Mouse (Mus musculus): ENCODE measurements around the gene Sptbn4.
A peak's percentile ranks its signal among the peaks of the same experiment; 100 is the strongest.

Gene Sptbn4

DNA sequence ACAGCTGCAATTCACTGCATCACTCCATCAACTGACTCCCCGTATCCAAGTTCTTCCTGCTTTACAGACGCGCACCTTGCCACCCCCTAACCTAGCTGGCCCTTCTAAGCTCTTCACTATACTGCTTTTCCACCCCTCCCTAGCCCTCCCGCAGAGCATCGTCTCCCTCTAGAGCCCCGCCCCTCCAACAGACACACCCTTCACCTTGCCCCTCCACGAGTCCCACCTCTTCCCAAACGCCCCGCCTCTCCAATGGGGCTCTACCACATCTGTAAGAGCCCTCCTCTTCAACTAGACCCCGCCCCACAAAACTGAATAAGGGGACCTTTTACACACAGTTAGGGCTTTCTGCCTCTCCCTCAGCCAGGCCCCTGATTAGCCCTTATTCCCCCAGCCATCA is 13.7 kb downstream of the Sptbn4 start:
- no peak for DNase-seq (ENCODE audit: low read depth, low spot score)

DNA sequence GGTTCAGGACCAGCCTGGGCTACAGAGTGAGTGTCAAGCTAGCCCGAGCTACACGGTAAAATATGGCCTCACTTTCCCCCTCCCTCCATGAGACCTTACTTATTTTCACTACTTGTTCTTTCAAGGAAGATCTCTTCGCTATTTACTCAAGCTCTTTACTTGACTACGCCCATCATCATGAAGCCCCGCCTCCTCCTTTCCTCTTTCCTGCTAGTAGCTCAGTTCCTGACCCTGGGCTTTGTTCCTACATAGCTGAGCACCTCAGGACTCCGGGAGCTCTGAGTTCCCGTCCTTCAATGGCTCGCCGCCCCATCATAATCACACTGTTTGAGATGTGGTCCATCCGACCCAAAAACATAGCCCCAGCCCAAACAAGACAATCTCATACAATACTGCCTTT is 14.1 kb downstream of the Sptbn4 start:
- no peak for DNase-seq (ENCODE audit: low read depth, low spot score)

DNA sequence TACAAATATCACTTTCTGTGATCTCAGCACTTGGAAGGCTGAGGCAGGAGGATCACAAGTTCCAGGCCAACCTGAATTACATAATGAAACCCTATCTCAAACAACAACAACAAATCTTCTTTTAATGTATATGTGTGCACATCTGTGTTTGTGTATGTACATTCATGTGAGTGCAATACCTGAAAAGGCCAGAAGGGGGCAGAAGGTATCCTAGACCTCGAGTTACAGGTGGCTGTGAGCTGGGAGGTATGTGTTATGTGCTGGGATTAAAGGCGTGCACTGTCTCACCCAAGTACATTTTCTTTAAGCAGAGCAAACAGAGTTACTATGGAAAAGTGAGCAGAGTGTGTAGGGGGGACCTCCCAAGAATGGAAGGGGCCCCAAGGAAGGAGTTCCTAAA is 18.4 kb downstream of the Sptbn4 start:
- no peak for DNase-seq (ENCODE audit: low read depth, low spot score)

DNA sequence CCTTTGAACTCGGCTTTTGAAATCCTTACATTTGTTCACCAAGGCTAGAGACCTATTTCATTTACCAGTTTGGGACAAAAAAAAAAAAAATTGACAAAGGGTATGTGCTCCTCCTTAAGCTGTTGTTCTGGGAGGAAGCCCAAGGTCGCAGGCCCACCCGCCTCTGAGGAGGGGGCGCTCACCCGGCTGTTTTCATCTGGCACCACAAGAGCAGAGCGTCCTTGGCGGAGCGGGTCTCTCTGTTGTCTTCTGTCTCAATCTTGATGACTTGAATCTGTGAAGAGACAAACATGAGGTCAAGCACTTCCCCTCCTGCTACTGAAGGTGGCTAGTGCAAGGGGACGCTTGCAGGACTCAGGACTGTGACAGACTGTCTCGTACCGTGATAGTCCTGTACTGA is 19.5 kb downstream of the Sptbn4 start:
- DNase-seq (ENCODE audit: low read depth, low spot score): no peak

DNA sequence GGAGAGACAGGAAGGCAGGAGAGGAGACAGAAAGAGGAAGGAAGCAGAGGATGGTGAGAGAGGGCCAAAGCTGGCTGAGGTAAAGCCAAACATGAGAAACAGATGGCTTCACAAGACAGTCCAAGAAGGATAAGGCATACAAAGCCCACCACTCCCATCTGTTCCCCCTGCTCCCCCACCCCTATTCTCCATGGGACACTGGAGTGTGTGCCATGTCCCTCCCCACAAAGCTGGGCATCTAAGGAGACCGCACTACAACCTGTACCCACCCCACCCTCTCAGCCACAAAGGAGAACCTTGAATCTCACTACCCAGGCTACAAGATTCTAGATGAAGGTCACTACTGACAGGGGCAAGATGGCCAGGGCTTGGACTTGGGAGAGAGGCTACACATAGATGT is 20.1 kb downstream of the Sptbn4 start:
- DNase-seq (ENCODE audit: low read depth, low spot score): no peak

DNA sequence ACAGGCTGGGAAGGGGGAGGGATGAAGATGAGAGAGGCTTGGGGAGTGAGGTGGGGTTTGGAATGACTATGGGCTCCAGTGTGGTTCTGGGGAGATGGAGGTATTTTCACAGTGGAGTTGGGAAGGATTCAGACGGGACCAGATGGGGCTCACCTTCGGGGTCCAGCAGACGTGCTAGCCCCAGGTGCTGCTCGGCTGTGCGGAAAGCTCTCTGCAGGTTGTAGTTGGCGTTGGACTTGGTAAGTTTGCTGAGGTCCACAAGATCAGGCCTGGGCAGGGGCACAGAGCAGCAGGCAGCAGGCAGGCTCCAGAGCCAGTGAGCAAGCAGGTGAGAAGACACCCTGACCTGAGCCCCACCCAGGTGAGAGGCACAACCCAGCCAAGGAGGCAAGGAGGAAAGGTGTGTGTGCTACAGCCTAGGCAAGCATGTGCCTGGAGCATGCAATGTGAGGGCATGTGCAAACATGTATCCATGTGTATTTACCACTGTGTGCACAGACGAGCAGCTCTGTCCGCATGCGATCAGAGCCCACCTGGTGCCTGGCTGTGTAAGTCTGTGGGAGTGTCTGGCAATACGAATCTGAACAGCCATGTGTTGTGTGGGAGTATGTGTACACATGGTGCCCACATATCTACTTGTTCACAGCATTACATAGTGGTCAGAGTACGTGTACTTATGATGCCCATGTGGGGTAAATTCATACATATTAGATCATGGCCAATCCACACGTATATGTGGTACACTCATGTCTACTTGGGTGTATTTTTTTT is 23.7 kb downstream of the Sptbn4 start:
- peak; percentile 33 for DNase-seq (ENCODE audit: low read depth, low spot score)

DNA sequence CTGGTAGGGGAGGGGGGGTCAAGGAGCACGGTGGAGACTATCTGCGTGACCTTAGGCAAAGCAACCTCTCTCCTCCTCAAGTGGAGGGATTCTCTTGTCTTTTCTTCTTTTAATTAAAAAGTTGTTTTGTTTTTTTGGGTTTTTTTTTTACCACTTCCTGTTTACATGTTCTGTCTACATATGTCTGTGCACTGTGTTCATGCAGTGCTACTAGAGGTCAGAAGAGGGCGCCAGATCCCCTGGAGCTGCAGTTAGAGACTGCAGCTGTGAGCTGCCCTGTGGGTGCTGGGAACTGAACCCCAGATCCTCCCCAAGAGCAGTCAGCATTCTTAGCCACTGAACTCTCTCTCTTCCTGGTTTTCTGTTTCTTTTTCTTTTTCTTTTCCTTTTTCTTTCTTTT is 28.4 kb downstream of the Sptbn4 start:
- DNase-seq (ENCODE audit: low read depth, low spot score): no peak

DNA sequence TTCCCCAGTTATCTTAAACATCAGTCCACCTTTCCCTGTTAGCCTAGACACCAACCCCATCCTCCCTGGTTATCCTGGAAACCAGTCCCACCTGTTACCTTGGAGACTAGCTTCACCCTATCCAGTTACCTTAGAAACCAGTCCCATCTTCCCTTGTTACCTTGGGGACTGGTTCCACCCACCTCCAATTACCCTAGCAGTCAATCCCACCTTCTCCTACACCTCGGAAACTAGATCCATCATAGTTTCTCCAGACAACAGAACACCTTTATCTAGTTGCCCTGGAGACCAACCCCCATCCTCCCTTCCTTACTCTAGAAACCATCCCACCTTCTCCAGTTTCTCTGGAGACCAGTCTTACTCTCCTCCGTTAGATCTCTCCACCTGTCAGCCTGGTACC is 30.3 kb downstream of the Sptbn4 start:
- peak; percentile 51 for DNase-seq (ENCODE audit: low read depth, low spot score)

DNA sequence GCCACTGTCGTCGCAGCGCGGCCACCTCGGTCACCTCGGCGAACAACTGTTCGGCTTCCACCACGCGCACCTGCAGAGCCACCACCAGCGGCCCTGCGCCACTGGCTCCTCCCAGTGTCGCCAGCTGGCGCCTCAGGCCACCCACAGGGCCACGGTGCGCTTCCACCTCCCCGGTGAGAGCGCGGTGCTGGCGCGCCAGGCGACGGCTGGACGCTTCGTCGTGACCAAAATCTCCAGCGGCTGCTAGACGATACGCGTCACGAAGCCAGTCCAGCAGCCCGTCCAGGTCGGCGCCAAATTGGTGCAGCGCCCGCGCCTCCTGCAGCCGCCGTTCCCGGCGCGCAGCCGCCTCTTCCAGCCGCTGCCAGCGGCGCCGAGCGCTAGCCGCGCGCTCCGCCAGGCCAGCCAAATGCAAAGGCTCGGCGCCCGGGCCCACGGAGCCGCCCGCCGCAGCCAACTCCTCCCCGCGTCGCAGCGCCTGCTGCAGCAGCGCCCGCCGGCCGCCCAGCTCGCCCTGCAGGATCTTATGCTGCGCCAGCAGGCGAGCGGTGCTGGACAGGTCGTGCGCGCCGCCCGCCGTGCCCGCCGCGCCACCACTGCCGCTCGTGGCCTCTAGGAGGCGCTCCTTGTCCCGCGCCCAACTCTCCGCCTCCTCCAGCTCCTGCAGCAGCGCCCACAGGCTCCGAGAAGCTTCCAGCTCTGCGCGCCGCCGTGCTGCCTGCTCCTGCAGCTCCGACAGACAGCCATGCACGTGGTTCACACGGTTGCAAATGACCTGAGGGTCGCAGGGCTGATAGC is 38.9 kb downstream of the Sptbn4 start:
- no peak for DNase-seq (ENCODE audit: low read depth, low spot score)

DNA sequence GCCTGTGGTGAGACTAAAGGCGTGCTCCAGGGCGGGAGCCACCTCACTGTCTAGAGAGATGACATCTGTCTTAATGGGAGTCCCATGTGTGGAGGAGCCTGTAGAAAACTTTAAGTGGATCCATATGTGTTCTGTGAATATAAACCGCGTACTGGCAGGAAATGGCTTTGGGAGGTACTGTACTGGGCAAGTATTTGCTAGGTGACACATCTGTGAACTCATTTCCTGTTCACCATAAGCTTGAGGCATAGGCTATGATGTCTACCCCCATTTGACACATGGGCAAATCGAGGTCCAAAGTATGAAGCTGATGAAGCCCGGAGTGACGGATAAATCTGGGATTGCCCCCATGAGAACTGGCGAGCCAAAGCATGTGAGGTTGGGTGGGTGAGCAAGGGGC is 39.7 kb downstream of the Sptbn4 start:
- DNase-seq (ENCODE audit: low read depth, low spot score): no peak

DNA sequence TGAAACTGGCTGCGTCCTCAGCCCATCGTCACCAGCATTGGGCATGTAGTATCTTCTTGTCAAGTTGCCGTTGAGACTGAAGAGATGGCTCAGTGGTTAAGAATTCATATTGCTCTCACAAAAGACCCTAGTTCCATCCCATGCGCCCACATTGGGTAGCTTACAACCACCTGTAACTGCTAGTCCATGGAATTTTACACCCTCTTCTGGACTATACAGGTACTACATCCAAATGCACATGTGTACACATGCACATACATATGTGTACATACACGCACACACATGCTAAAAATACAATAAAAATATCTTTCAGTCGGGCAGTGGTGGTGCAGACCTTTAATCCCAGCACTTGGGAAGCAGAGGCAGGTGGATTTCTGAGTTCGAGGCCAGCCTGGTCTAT is 41.0 kb downstream of the Sptbn4 start:
- no peak for DNase-seq (ENCODE audit: low read depth, low spot score)

DNA sequence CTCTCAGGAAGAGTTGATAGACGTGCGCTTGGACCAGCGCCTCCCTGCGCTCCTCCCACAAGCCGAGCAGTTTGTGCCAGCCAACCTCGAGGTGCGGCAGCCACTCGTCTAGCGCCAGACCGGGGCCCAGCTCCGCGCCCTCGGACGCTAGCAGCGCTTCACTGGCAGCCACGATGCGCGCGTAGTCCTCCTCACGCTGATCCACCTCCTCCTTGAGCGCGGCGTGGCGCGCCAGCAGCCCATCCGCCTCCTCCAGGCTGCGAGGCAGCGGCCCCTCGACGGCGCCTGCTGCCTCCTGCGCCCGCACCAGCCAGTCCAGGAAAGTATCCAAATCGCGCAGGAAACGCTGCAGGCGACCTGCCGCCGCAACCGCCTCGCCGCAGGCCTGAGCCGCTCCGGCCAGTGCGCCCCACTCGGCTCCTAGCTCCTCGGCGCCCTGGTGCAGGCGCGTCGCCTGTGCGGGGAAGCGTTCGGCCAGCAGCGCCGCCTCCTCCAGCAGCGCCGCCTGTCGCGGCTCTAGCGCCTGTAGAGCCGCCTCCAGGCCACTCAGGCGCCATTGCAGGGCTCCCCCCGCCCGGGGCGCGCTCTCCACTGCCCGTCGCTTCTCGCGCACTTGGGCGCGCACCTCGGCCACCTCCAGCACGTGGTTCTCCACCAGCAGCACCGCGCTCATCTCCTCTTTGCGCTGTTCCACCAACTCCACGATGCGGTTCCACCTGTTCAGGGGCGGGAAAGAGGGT is 43.1 kb downstream of the Sptbn4 start:
- no peak for DNase-seq (ENCODE audit: low read depth, low spot score)

DNA sequence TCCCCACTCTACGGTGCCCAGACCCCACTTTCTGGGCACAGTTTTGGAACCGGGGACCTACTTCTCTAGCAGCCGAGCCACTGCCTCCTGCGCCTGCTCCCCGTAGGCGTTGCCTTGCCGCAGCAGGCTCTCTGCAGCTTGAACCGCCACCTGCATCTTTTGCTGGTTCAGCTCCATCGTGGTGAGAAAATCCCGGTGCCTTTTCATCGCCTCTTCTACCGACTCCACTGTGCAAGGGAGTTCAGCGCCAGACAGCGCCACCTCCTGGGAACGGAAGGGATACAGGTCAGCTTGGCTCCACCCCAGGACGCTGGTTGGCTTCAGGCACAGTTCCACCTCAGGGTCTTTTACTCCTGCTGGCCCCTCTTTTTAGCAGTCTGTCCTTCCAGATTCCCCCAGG is 44.8 kb downstream of the Sptbn4 start:
- peak; percentile 70 for DNase-seq (ENCODE audit: low read depth, low spot score)

DNA sequence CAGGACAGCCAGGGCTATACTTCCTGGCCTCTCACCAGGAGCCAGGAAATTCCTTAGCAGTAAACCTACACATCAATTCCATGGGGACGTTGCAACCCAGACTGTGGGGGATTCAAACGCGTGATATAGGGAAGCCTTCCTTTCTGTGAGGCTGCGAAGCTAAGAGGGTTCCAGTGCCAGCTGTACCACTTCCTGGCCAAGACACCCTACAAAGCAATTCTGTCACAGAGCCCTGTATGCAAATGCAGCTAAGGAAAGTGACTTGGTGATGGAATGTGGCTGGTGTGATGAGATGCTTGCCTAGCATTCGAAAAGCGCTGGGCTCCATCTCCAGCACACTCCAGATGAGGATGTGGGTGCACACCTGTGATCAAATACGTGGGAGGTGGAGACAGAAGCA is 46.9 kb downstream of the Sptbn4 start:
- peak; percentile 50 for DNase-seq (ENCODE audit: low read depth, low spot score)

DNA sequence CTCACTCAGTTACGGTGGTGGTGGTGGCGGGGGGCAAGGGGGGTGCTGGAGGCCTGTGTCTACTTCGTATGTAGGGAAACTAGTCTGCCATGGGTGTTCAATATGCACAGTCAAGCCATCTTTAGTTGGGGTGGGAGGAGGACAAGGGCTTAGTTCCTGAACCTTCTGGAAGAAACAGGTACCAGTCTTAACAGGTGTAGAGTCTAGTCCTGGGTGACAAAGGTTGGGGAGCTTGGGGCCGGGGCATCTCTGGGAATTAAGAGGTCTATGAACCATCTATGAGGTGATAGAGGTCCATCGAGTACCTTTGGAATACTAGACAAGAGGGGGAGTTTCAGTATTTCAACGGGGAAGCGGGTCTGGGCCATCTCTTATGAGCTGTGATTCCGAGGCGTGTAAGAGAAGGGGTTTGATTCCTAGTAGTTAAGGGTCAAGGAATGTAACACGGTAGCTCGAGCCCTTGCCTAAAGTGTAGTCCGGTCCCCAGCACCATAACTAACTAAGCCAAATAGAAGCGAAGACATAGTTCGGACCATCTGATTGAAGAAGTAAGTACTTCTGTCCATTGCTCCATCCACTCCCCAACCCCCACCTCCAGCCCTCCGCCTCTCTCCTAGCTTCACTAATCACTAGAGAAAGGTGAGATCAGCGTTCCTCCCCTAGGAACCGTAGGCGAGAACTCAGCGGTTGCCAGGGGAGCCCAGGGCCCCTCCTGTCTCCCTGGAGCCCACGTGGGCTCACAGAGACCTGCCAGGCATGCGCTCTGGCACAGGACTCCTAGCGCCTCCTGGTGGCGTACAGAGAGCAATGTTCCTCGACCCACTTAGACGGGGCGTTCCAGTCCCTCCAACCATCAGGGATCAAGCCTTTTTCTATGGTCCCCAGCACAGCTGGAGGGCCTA is 50.2 kb downstream of the Sptbn4 start:
- peak; percentile 78 for DNase-seq (ENCODE audit: low read depth, low spot score)

DNA sequence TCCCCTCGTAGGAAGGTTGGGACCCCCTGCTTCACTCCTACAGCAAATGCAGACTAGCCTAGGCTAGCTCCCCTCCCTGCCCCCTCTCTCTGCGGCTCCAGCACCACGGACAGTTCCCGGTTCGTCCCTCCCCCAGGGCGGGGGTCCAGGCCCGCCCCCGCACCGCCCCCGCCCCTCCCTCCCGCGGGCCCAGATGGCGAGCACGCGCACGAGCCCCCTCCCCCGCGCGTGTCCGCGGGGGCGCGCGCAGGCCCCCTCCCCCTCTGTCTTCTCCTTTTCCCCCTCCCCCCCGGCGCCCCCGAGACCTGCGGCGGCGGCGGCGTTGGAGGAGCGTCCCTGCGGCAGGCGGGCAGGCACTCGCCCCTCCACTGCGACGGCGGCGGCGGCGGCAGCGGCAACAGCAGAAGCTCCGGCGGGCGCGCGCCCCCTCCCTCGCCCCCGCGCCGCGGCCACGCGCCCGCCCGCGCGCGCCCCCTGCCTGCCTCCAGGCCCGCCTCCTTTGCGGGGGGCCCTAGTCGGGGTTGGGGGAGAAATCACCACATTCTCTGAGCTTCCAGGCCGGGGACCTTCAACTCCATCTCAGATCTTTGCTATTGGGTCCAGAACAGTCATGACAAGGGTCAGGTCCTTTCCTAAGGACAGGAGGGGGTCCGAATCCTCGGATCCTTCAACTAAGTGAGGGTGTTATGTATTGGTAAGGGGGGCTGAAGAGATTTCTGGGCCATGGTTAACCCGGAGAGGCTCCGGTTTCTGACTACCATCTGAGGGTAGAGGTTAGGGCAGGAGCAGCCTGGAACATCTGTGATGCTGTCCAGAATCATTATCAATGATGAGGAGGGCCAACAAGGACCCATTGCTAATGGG is 51.1 kb downstream of the Sptbn4 start:
- DNase-seq (ENCODE audit: low read depth, low spot score): no peak

DNA sequence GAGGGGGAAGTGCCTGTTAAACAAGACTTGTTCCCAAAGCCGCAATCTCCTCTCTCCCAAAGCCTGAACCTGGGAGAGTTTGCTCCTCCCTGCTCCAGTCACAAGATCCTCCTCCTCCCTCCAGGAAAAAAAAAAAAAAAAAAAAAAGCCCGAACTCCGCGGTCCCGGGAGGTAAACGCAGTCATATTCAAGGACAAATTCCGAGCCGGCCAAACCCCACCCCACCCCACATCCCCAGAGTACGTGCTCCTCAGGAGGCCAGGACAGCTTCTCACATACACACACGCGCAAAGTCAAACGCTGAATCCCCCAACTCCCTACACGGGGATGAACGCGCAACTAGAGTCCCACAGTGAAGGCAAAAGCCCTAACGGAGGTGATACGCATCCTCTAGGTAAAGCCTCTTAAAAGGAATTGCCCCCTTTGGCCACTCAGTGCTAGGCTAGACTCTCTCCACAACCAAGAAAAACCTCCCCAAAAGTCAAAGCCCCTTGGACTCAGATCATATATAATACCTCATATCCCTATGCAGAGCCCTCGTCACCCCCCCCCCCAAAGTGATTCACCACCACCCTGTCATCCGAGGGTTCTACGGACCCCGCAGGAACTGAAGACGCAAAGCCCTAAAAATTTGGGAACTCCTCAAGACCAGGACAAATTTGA is 51.8 kb downstream of the Sptbn4 start:
- peak; percentile 72 for DNase-seq (ENCODE audit: low read depth, low spot score)

DNA sequence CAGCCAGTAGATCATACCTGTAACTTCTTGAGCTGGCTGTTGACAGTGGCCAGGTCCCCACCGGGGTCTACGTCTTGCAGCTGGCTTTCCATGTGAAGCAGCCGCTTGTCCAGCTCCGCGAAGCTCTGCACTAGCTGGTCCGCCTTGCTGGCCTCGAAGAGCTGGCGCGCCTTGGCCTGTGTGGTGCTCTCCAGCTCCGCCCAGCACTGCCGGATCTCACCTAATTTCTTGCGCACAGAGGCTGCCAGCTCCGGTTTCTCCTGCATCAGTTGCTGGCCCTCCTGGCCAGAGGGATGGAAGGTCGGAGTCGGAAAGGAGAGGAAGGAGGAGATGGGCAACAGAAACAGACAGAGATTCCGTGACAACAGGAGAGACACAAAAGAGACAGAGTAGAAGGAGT is 56.1 kb downstream of the Sptbn4 start:
- DNase-seq (ENCODE audit: low read depth, low spot score): no peak

DNA sequence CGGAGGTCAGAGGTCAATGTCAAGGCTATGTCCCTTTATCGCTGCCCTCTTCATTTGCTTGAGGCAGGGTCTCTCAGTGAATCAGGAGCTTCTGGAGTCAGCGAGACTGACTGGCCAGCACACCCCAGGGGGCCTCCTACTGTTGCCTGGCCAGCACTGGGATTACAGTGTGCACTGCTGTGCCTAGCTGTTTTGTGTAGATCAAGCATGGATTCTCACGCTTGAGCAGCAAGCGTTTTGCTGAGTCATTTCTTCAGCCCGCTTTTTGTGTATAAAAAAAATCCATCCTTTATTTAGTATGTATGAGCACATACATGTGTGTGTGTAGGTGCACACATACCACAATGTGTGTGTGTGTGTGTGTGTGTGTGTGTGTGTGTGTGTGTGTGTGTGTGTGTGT is 58.3 kb downstream of the Sptbn4 start:
- DNase-seq (ENCODE audit: low read depth, low spot score): no peak

DNA sequence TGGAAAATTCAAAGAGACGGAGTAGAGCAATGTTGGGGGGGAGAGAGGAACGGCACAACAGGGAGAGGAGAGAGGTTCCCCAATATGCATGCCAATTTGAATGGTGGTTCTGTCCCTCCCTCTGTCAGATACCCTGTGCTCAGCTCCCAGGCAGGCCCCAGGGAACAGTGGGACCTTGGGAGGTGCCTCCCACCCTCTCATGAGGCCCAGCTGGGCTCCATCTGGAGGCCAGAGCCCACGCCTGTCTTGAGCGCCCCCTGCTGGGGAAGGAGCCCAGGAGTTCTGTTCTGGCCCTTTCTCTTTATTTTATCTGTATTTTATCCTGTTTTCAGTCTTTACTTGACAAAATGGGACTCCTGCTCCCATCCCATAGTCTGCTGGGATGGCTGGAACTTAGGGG is 62.8 kb downstream of the Sptbn4 start:
- DNase-seq (ENCODE audit: low read depth, low spot score): no peak
